Mouse (Mus musculus) stomach, embryonic 16.5 days (tissue): ENCODE measurements at regions not wholly inside any gene's neighbourhood (a gene's known extent, or its start where the extent isn't known, plus 50 kb on each side); places are given as distances from the start of the nearest gene placed in this dataset.

Source experiments
- ATAC-seq: fragments of 200-750 bp; cut with Nextera tagmentation; 2 replicates; pipeline ENCODE4 v1.8.0; 2017; ENCODE audit warnings: moderate number of reproducible peaks, moderate TSS enrichment; ENCODE audit not compliant: insufficient read depth, low FRiP score
- H3K27ac ChIP-seq: fragments of 300-500 bp; sonication (generic); 2 replicates; pipeline ENCODE4 v1.5.1; 2014; ENCODE audit warnings: low read length
- H3K27me3 ChIP-seq: fragments of 300-500 bp; sonication (generic); 2 replicates; pipeline ENCODE4 v1.6.1; 2014; ENCODE audit warnings: low read length, control low read depth, mixed read lengths; ENCODE audit not compliant: control insufficient read depth, insufficient read depth
- H3K36me3 ChIP-seq: fragments of 300-500 bp; sonication (generic); 2 replicates; pipeline ENCODE4 v1.6.1; 2014; ENCODE audit warnings: low read length; ENCODE audit not compliant: control insufficient read depth, insufficient read depth
- H3K4me1 ChIP-seq: fragments of 300-500 bp; sonication (generic); 2 replicates; pipeline ENCODE4 v1.6.1; 2014; ENCODE audit warnings: low read length, control low read depth, mixed read lengths; ENCODE audit not compliant: control insufficient read depth, insufficient read depth
- H3K4me2 ChIP-seq: fragments of 300-500 bp; sonication (generic); 2 replicates; pipeline ENCODE4 v1.6.1; 2014; ENCODE audit warnings: low read depth, low read length, mixed read lengths
- H3K4me3 ChIP-seq: fragments of 300-500 bp; sonication (generic); replicated peaks from 2 replicates; pipeline ENCODE4 v1.5.1; 2014; ENCODE audit warnings: mild to moderate bottlenecking, low read length
- H3K9ac ChIP-seq: fragments of 300-500 bp; sonication (generic); 2 replicates; pipeline ENCODE4 v1.6.1; 2014; ENCODE audit warnings: low read length
- H3K9me3 ChIP-seq: fragments of 300-500 bp; sonication (generic); replicated peaks from 2 replicates; pipeline ENCODE4 v1.6.1; 2016; ENCODE audit warnings: low read length, control low read depth; ENCODE audit not compliant: control insufficient read depth
- WGBS: fragments of 180-500 bp; shearing (Covaris S2); extraction: QIAGEN DNeasy Blood & Tissue Kit; methylation state at CpG from one replicate; pipeline ENCODE4 v1.1.7; 2014; 5-methylcytosine and 5-hydroxymethylcytosine counted together

DNA sequence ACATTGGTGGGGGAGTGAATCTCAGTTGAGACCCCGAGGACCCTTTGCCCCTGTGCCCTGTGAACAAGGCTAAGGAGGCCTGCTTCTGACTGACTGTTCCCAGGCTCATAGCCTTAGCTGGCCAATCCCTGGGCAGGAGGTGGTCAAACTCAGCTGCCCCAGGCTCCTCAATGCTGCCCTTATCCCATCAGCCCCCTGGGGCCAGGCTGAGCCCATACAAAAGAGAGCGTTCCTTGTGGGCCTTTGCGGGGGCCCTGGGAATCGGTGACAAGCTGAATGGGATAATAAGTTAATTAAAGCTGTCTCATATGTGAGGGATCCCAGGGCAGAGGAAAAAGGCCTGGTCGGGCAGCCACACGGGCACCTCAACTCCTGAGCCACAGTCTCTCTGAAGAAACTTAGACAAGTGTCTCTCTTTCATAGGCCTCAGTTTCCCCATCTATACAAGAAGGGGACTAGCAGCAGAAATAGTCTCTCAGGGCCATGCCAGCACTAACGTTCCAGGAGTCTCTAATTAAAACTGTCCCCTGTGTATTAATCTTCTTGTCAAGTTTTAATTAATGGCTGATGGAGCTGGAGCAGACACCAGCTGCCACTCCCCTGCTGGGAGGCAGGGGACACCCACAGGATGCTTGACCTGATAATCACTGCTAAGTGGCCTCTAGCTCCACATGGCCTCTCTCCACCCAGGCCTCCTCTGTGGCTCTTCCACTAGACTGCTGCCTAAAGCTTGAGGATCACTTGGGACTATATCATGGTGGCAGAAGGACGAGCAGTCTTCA is 84.9 kb downstream of the Efnb1 start:
- no peak overlapping the region for H3K4me3 ChIP-seq
- peaks cover 15% of the 10 kb centered on the region; the same call in 1 of the 2 replicates for H3K27me3 ChIP-seq
- H3K4me1 ChIP-seq, result no peaks in the 10 kb centered on the region
- no peaks in the 10 kb centered on the region for H3K9me3 ChIP-seq
- no peak overlapping the region for H3K9ac ChIP-seq
- 69% methylated on average over 8 of the region's 8 CpGs for WGBS
- H3K4me2 ChIP-seq, result no peak overlapping the region
- no peak for ATAC-seq
- no peak overlapping the region for H3K27ac ChIP-seq
- no peaks in the 10 kb centered on the region for H3K36me3 ChIP-seq

DNA sequence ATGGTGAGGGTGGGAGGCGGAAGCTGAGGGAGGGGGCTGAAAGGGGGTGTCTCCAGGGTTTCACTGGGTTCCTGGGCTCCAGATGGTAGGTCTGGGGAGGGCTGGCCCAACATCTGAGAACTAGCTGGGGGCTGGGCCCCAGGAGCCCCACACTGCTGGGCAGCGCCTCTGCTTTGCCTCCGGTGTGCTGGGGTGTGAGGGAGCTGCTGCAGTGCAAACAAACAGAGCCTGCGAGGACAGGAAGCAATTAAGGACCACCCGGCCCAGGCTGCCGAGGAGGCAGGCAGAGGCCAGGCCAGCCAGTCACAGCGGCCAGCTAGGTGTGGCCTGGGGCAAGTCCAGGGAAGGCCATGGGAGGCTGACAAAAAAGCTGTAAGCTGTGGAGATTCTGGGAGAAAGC is 82.3 kb downstream of the Efnb1 start:
- H3K9me3 ChIP-seq, result no peaks in the 10 kb centered on the region
- no peak for ATAC-seq
- H3K36me3 ChIP-seq, result no peaks in the 10 kb centered on the region
- peaks cover 6% of the 10 kb centered on the region for H3K4me1 ChIP-seq
- no peak overlapping the region for H3K9ac ChIP-seq
- no peak overlapping the region for H3K27ac ChIP-seq
- 39% methylated on average over 7 of the region's 7 CpGs for WGBS
- no peak overlapping the region for H3K4me2 ChIP-seq
- H3K27me3 ChIP-seq, result peaks cover 11% of the 10 kb centered on the region; the same call in 1 of the 2 replicates
- no peak overlapping the region for H3K4me3 ChIP-seq

DNA sequence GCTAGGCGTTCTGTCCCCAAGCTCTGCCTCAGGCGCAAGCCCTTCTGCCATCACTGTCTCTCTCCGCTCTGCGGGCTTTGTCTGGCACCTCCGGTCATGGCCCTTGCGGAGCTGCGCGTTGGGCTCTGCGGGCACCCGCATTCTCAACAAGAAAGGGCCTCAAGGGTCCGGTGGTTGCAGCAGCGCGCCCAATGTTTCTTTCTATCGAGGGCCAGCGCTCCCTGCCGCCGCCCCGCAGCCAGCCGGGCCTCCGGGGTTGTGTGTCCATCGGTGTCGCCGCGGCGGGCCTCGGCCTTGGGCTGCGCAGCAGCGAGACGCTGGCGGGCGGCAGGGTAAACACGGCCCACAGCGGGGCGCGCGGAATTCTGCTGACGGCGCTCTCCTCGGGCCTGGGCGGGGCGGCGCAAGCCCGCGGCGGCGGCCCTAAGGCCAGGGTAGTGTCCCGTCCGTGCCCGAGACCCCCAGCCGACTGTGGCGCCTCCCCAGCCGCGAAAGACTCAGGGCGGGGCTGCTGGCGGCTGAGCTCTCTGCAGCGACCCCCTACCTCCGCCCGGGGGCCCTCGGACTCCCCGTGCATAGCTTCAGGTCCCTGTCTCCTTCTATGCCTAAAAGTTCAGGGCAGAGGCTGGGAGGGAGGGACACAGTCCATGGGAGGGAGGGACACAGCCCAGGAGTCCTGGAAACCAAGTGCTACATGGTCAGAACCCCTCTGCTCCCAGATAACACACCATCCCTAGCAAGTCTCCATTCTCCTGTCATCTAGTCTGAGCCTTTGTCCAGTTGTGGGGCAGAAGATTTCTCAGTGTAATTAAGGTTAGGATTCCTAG is 80.9 kb downstream of the Efnb1 start:
- WGBS, result 13% methylated on average over 53 of the region's 60 CpGs
- peak overlapping the region; percentile 74 for H3K9ac ChIP-seq
- H3K27ac ChIP-seq, result peak overlapping the region; percentile 27

DNA sequence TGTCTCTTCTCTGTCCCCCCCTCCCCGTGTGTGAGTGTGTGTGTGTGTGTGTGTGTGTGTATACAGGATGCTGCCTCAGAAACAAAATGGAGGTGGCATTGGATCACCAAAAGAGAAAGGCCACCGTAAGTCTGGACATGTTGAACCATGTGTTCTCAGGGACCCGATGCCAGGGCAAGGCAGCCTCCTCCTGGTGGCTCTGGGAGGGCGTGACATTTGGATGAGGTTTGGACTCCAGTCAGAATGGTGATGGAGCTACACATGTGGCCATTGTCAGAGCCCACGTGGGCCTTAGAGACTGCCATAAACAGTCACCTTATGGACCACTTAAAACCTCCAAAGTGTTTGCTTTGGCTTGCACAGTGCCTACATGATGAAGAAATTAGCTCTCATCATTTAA is 80.0 kb downstream of the Efnb1 start:
- no peak overlapping the region for H3K27ac ChIP-seq
- no peaks in the 10 kb centered on the region for H3K9me3 ChIP-seq
- H3K4me2 ChIP-seq, result no peak overlapping the region
- ATAC-seq, result no peak
- 61% methylated on average over 5 of the region's 5 CpGs for WGBS
- H3K9ac ChIP-seq, result no peak overlapping the region
- peaks cover 6% of the 10 kb centered on the region for H3K4me1 ChIP-seq
- no peak overlapping the region; the same call in 1 of the 2 replicates for H3K4me3 ChIP-seq
- H3K36me3 ChIP-seq, result no peaks in the 10 kb centered on the region
- peaks cover 2% of the 10 kb centered on the region; the same call in 1 of the 2 replicates for H3K27me3 ChIP-seq

More for the DNA sequence above, 80.9 kb downstream of the Efnb1 start:
- Histone ChIP-seq H3K4me3 (peak overlapping the region; percentile 42), H3K4me2 (peak overlapping the region; percentile 68), H3K36me3 (no peaks in the 10 kb centered on the region), H3K9me3 (no peaks in the 10 kb centered on the region), H3K27me3 (peaks cover 4% of the 10 kb centered on the region; the same call in 1 of the 2 replicates), H3K4me1 (peaks cover 6% of the 10 kb centered on the region)
- ATAC-seq, result peak; percentile 68

DNA sequence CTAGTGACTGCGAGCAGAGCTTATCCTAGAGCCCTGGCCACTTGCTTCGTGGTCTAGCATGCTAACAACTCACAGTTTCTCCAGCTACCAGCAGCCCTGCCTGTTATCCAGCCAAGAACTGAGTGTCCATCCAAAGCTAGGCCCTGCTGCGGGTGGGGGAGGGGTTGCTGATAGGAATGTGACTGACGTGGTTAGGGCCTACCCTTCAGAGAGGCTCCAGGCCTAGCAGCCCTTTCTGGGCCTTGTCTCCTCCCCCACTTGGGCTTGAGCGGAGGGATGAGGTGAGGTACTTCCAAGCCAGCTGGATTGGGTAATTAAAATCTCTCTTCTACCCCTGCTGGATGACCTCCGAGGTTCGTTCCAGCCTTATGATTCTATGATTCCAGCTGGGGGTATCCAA is 79.2 kb downstream of the Efnb1 start:
- no peak for ATAC-seq
- Histone ChIP-seq H3K4me3 (no peak overlapping the region), H3K9me3 (no peaks in the 10 kb centered on the region), H3K4me2 (no peak overlapping the region), H3K27ac (no peak overlapping the region), H3K27me3 (peaks cover 3% of the 10 kb centered on the region; the same call in 1 of the 2 replicates), H3K36me3 (no peaks in the 10 kb centered on the region), H3K4me1 (peaks cover 6% of the 10 kb centered on the region), H3K9ac (no peak overlapping the region)
- WGBS, result 63% methylated on average over 7 of the region's 7 CpGs

DNA sequence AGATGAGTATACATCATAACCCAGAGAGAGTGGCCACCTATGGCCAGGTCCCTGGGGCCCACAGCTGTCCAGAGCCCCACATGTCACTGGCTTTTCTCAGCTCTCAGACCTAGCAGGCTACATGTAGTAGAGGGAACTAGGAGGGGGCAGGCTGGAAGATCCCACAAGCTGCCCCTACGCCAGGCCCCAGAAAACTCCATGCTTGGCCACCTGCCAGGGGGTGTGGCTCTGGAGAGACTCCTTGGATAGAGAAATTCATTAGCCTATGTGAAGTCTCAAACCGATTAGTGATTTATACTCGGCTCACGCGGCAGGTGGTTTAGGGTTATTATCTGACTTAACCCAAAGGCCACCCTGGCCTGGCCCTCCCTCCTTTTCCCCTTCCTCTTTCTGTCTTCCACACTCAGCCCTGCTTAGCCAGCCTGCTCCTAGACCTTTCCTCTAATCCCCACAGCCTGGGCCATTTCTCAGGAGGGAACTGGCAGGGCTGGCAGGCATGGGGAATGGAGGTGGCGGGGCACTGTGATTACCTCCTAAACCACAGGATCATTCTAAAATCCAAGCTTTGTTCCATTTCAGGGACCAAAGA is 77.7 kb downstream of the Efnb1 start:
- H3K27me3 ChIP-seq, result peaks cover 9% of the 10 kb centered on the region; the same call in 1 of the 2 replicates
- H3K9me3 ChIP-seq, result no peaks in the 10 kb centered on the region
- 39% methylated on average over 6 of the region's 6 CpGs for WGBS
- H3K4me1 ChIP-seq, result peaks cover 6% of the 10 kb centered on the region
- H3K36me3 ChIP-seq, result no peaks in the 10 kb centered on the region
- peak; percentile 45; the same call in 1 of the 2 replicates for ATAC-seq
- H3K9ac ChIP-seq, result no peak overlapping the region; the same call in 1 of the 2 replicates
- no peak overlapping the region for H3K4me3 ChIP-seq
- H3K4me2 ChIP-seq, result no peak overlapping the region
- H3K27ac ChIP-seq, result no peak overlapping the region

DNA sequence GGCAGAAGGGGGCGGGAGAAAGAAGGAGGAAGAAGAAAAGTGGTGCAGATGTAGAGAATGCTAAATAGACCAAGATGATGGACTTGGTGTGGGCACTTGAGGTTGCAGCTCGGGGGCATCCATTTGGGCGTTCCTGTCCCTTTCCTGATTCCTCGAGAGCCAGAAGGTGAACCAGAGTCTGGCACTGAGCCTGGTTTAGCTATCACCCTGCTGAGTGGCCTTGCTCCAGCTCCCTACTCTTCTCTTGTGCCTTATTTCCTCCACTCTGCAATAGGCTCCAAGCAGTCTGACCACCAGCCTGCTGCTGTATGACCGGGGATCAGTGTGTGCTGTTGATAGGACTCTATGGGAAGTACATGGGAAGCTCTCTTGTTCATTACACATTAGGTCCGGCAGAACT is 68.1 kb downstream of the Efnb1 start:
- Histone ChIP-seq H3K9ac (no peak overlapping the region), H3K27ac (no peak overlapping the region), H3K27me3 (peaks cover 12% of the 10 kb centered on the region; the same call in 1 of the 2 replicates), H3K4me2 (no peak overlapping the region), H3K4me3 (no peak overlapping the region), H3K4me1 (peaks cover 8% of the 10 kb centered on the region), H3K9me3 (no peaks in the 10 kb centered on the region), H3K36me3 (no peaks in the 10 kb centered on the region)
- no peak for ATAC-seq
- 84% methylated on average over 6 of the region's 6 CpGs for WGBS

DNA sequence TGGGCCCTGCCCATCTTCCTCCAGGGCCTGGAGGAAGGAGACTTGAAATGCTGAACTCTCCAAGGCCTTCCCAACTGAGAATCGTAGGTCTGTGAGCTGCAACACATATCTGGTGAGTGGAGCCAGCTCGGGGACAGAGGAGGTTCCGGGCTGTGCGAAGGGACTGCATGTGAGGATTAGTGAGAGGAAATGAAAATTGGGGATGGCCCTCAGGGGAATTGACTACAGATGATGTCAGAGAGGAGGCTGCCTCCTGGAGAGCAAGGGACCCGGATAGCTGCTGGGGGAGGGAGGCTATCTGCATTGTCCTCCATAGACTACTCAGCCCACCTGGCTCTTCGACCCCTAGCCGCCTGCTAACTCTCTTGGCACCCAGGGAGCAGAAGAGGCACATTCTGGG is 65.2 kb downstream of the Efnb1 start:
- H3K27me3 ChIP-seq, result peaks cover 3% of the 10 kb centered on the region; the same call in 1 of the 2 replicates
- H3K9me3 ChIP-seq, result no peaks in the 10 kb centered on the region
- H3K9ac ChIP-seq, result no peak overlapping the region
- H3K4me1 ChIP-seq, result peaks cover 8% of the 10 kb centered on the region
- no peak for ATAC-seq
- no peak overlapping the region for H3K4me3 ChIP-seq
- no peak overlapping the region for H3K4me2 ChIP-seq
- H3K27ac ChIP-seq, result no peak overlapping the region
- no peaks in the 10 kb centered on the region for H3K36me3 ChIP-seq
- WGBS, result 75% methylated on average over 7 of the region's 7 CpGs
